Mouse (Mus musculus) liver, embryonic 12.5 days (tissue): Measurements from ENCODE around the gene Slc41a1. TPM values are rescaled to one million over a fixed set of nuclear protein-coding genes. Genes with fewer than 3 reads are reported as not detected.
A peak's percentile ranks its signal among the peaks of the same experiment; 100 is the strongest.

Source experiments
- ATAC-seq: fragments of 200-750 bp; cut with Nextera tagmentation; 2 replicates; pipeline ENCODE4 v1.8.0; 2017; ENCODE audit warnings: moderate number of reproducible peaks, mild to moderate bottlenecking, moderate library complexity
- H3K27ac ChIP-seq: fragments of 300-500 bp; sonication (generic); 2 replicates; pipeline ENCODE4 v1.5.1; 2016; ENCODE audit warnings: mild to moderate bottlenecking
- H3K27me3 ChIP-seq: fragments of 300-500 bp; sonication (generic); replicated peaks from 2 replicates; pipeline ENCODE4 v1.6.1; 2016; ENCODE audit warnings: mild to moderate bottlenecking, moderate library complexity
- H3K36me3 ChIP-seq: fragments of 300-500 bp; sonication (generic); 2 replicates; pipeline ENCODE4 v1.6.1; 2016; ENCODE audit warnings: mild to moderate bottlenecking, moderate library complexity
- H3K4me1 ChIP-seq: fragments of 300-500 bp; sonication (generic); 2 replicates; pipeline ENCODE4 v1.6.1; 2016
- H3K4me2 ChIP-seq: fragments of 300-500 bp; sonication (generic); 2 replicates; pipeline ENCODE4 v1.6.1; 2016; ENCODE audit warnings: mild to moderate bottlenecking, moderate library complexity
- H3K4me3 ChIP-seq: fragments of 300-500 bp; sonication (generic); 2 replicates; pipeline ENCODE4 v1.5.1; 2016; ENCODE audit warnings: mild to moderate bottlenecking, moderate library complexity
- H3K9ac ChIP-seq: fragments of 300-500 bp; sonication (generic); 2 replicates; pipeline ENCODE4 v1.6.1; 2016; ENCODE audit warnings: mild to moderate bottlenecking, moderate library complexity
- H3K9me3 ChIP-seq: fragments of 300-500 bp; sonication (generic); replicated peaks from 2 replicates; pipeline ENCODE4 v1.6.1; 2016; ENCODE audit warnings: mild to moderate bottlenecking, moderate library complexity
- WGBS: fragments of 180-500 bp; shearing (Covaris S2); methylation state at CpG from one replicate; pipeline ENCODE4 v1.1.7; 2016; ENCODE audit not compliant: insufficient replicate concordance; 5-methylcytosine and 5-hydroxymethylcytosine counted together
- polyA plus RNA-seq: library from polyadenylated mRNA; unstranded; fragments of >200 nt; fragmentation: Nextera tagmentation; extraction: Ambion mirVana; gene quantifications from 2 replicates; pipeline ENCODE4 v1.2.1, GENCODE M21; 2016

Slc41a1 gene
- polyA plus RNA-seq = 2.4 and 3.4 TPM in 2 replicates

- Histone ChIP-seq H3K4me2 (peak within 1 kb of the TSS; percentile 94), H3K4me1 (peaks cover 20% of the 10 kb centered on the region), H3K9ac (peak within 1 kb of the TSS; percentile 78), H3K36me3 (peaks cover 3% of the 10 kb centered on the region; the same call in 1 of the 2 replicates), H3K27ac (peak within 1 kb of the TSS; percentile 64), H3K27me3 (no peaks in the 10 kb centered on the region), H3K9me3 (no peaks in the 10 kb centered on the region), H3K4me3 (peak within 1 kb of the TSS; percentile 79)
- ATAC-seq = peak; percentile 61
- WGBS = 3% methylated on average over 25 of the region's 25 CpGs
These were observed at the start of gene Slc41a1 for GRCm38 (mm10) chr1:131827207-131827786. Gene Slc41a1 (plus strand): TSS chr1:131827493.

- Histone ChIP-seq H3K36me3 (no peaks in the 10 kb centered on the region), H3K9me3 (no peaks in the 10 kb centered on the region), H3K4me1 (no peaks in the 10 kb centered on the region), H3K27ac (no peak overlapping the region), H3K4me3 (no peak overlapping the region), H3K4me2 (no peak overlapping the region), H3K27me3 (peaks cover 36% of the 10 kb centered on the region), H3K9ac (no peak overlapping the region)
- 44% methylated on average over 3 of the region's 3 CpGs for WGBS
- no peak for ATAC-seq
These were observed 32.7 kb upstream of the Slc41a1 start for GRCm38 (mm10) chr1:131794591-131794990.

GRCm38 (mm10) chr1:131795171-131795570 lies 32.1 kb upstream of the Slc41a1 start:
- Histone ChIP-seq H3K36me3 (no peaks in the 10 kb centered on the region), H3K9me3 (no peaks in the 10 kb centered on the region), H3K4me2 (no peak overlapping the region), H3K9ac (no peak overlapping the region), H3K4me1 (no peaks in the 10 kb centered on the region), H3K4me3 (no peak overlapping the region), H3K27ac (no peak overlapping the region), H3K27me3 (peaks cover 36% of the 10 kb centered on the region)
- ATAC-seq = no peak
- 58% methylated on average over 3 of the region's 3 CpGs for WGBS

- Histone ChIP-seq H3K27me3 (peaks cover 36% of the 10 kb centered on the region), H3K4me3 (peak within 1 kb of the TSS; percentile 34), H3K4me1 (no peaks in the 10 kb centered on the region), H3K4me2 (peak within 1 kb of the TSS; percentile 47), H3K9me3 (no peaks in the 10 kb centered on the region), H3K9ac (peak within 1 kb of the TSS; percentile 7; the same call in 1 of the 2 replicates), H3K27ac (no peak within 1 kb of the TSS), H3K36me3 (no peaks in the 10 kb centered on the region)
- WGBS = 8% methylated on average over 26 of the region's 26 CpGs
- peak; percentile 77 for ATAC-seq
These were observed 29.9 kb upstream of the Slc41a1 start, which contains the start of gene Pm20d1 for GRCm38 (mm10) chr1:131797202-131797909. Gene Pm20d1 (plus strand): TSS chr1:131797381.

- ATAC-seq = no peak
- peaks cover 36% of the 10 kb centered on the region for H3K27me3 ChIP-seq
- 48% methylated on average over 1 of the region's 1 CpGs for WGBS
- H3K4me3 ChIP-seq = no peak overlapping the region
- H3K27ac ChIP-seq = no peak overlapping the region
- H3K4me2 ChIP-seq = no peak overlapping the region
- H3K36me3 ChIP-seq = no peaks in the 10 kb centered on the region
- H3K9ac ChIP-seq = no peak overlapping the region
- H3K9me3 ChIP-seq = no peaks in the 10 kb centered on the region
- no peaks in the 10 kb centered on the region for H3K4me1 ChIP-seq
These were observed 27.3 kb upstream of the Slc41a1 start for GRCm38 (mm10) chr1:131800001-131800400.

GRCm38 (mm10) chr1:131801071-131801470 lies 26.2 kb upstream of the Slc41a1 start:
- 77% methylated on average over 8 of the region's 8 CpGs for WGBS
- H3K36me3 ChIP-seq = no peaks in the 10 kb centered on the region
- H3K4me3 ChIP-seq = no peak overlapping the region
- H3K4me1 ChIP-seq = no peaks in the 10 kb centered on the region
- H3K9ac ChIP-seq = no peak overlapping the region
- no peak for ATAC-seq
- H3K27ac ChIP-seq = no peak overlapping the region
- peaks cover 28% of the 10 kb centered on the region for H3K27me3 ChIP-seq
- H3K9me3 ChIP-seq = no peaks in the 10 kb centered on the region
- no peak overlapping the region for H3K4me2 ChIP-seq

- 65% methylated on average over 5 of the region's 5 CpGs for WGBS
- H3K9ac ChIP-seq = no peak overlapping the region
- H3K4me1 ChIP-seq = no peaks in the 10 kb centered on the region
- H3K36me3 ChIP-seq = no peaks in the 10 kb centered on the region
- peaks cover 13% of the 10 kb centered on the region for H3K27me3 ChIP-seq
- no peak overlapping the region for H3K27ac ChIP-seq
- ATAC-seq = no peak
- no peaks in the 10 kb centered on the region for H3K9me3 ChIP-seq
- H3K4me3 ChIP-seq = no peak overlapping the region
- no peak overlapping the region for H3K4me2 ChIP-seq
These were observed 24.6 kb upstream of the Slc41a1 start for GRCm38 (mm10) chr1:131802652-131803051.

GRCm38 (mm10) chr1:131804166-131804565 lies 23.1 kb upstream of the Slc41a1 start:
- H3K27ac ChIP-seq = no peak overlapping the region
- no peak overlapping the region for H3K4me2 ChIP-seq
- no peaks in the 10 kb centered on the region for H3K9me3 ChIP-seq
- no peak overlapping the region for H3K4me3 ChIP-seq
- H3K36me3 ChIP-seq = no peaks in the 10 kb centered on the region
- WGBS = 63% methylated on average over 3 of the region's 3 CpGs
- no peak for ATAC-seq
- no peaks in the 10 kb centered on the region for H3K4me1 ChIP-seq
- H3K27me3 ChIP-seq = no peaks in the 10 kb centered on the region; the same call in 1 of the 2 replicates
- no peak overlapping the region for H3K9ac ChIP-seq

GRCm38 (mm10) chr1:131808986-131809385 lies 18.3 kb upstream of the Slc41a1 start:
- no peaks in the 10 kb centered on the region for H3K36me3 ChIP-seq
- H3K9me3 ChIP-seq = no peaks in the 10 kb centered on the region
- H3K27me3 ChIP-seq = no peaks in the 10 kb centered on the region; the same call in 1 of the 2 replicates
- H3K4me2 ChIP-seq = no peak overlapping the region
- no peaks in the 10 kb centered on the region for H3K4me1 ChIP-seq
- no peak for ATAC-seq
- no peak overlapping the region for H3K4me3 ChIP-seq
- H3K9ac ChIP-seq = no peak overlapping the region
- WGBS = 41% methylated on average over 1 of the region's 1 CpGs
- no peak overlapping the region for H3K27ac ChIP-seq

- Histone ChIP-seq H3K9me3 (no peaks in the 10 kb centered on the region), H3K4me1 (no peaks in the 10 kb centered on the region), H3K27ac (no peak overlapping the region), H3K27me3 (no peaks in the 10 kb centered on the region), H3K36me3 (no peaks in the 10 kb centered on the region), H3K4me2 (no peak overlapping the region), H3K4me3 (no peak overlapping the region), H3K9ac (no peak overlapping the region)
- 42% methylated on average over 2 of the region's 2 CpGs for WGBS
- ATAC-seq = no peak
These were observed 17.6 kb upstream of the Slc41a1 start for GRCm38 (mm10) chr1:131809651-131810050.

- Histone ChIP-seq H3K4me1 (no peaks in the 10 kb centered on the region), H3K9ac (no peak overlapping the region), H3K27ac (no peak overlapping the region), H3K36me3 (no peaks in the 10 kb centered on the region), H3K27me3 (no peaks in the 10 kb centered on the region; the same call in 1 of the 2 replicates), H3K4me2 (no peak overlapping the region), H3K4me3 (no peak overlapping the region), H3K9me3 (no peaks in the 10 kb centered on the region)
- no peak for ATAC-seq
- WGBS = 67% methylated on average over 1 of the region's 1 CpGs
These were observed 15.9 kb upstream of the Slc41a1 start for GRCm38 (mm10) chr1:131811393-131811792.

- no peak for ATAC-seq
- H3K27ac ChIP-seq = no peak overlapping the region
- H3K36me3 ChIP-seq = no peaks in the 10 kb centered on the region
- H3K4me1 ChIP-seq = no peaks in the 10 kb centered on the region
- no peak overlapping the region for H3K9ac ChIP-seq
- no peak overlapping the region for H3K4me2 ChIP-seq
- no peaks in the 10 kb centered on the region for H3K9me3 ChIP-seq
- H3K4me3 ChIP-seq = no peak overlapping the region
- peaks cover 6% of the 10 kb centered on the region; the same call in 1 of the 2 replicates for H3K27me3 ChIP-seq
- 58% methylated on average over 9 of the region's 9 CpGs for WGBS
These were observed 15.3 kb upstream of the Slc41a1 start for GRCm38 (mm10) chr1:131812006-131812405.
